Mouse (Mus musculus) heart, adult 2 months (tissue): ENCODE measurements around the gene Gm44511. TPM values are rescaled to one million over a fixed set of nuclear protein-coding genes. Genes with fewer than 3 reads are reported as not detected.
"Not testable (repeated sequence)": the region's sequence is repeated elsewhere in the genome, so short reads cannot be mapped to it uniquely, and the experiment has no call there.

Experiments used
- DNase-seq, 2 experiments: peaks; one replicate each; pipeline ENCODE4 v3.0.0; 2021
- H3K27ac ChIP-seq: fragments of 200-600 bp; 2 replicates; pipeline ENCODE4 v1.8.1; 2022
- H3K27me3 ChIP-seq: fragments of 200-500 bp; 2 replicates; pipeline ENCODE4 v1.6.1; 2012; ENCODE audit warnings: mild to moderate bottlenecking, low read length, inconsistent platforms, mixed read lengths; ENCODE audit not compliant: control insufficient read depth, insufficient read depth
- H3K36me3 ChIP-seq: fragments of 200-500 bp; 2 replicates; pipeline ENCODE4 v1.6.1; 2012; ENCODE audit warnings: low read length, inconsistent platforms; ENCODE audit not compliant: control insufficient read depth, insufficient read depth
- H3K4me1 ChIP-seq: fragments of 200-500 bp; 2 replicates; pipeline ENCODE4 v1.6.1; 2011; ENCODE audit warnings: low read length; ENCODE audit not compliant: control insufficient read depth, insufficient read depth
- H3K4me3 ChIP-seq: fragments of 200-600 bp; 2 replicates; pipeline ENCODE4 v1.8.1; 2022
- H3K79me2 ChIP-seq: fragments of 200-500 bp; replicated peaks from 2 replicates; pipeline ENCODE4 v1.6.1; 2012; ENCODE audit warnings: mild to moderate bottlenecking, inconsistent platforms, low read length, moderate library complexity, mixed read lengths; ENCODE audit not compliant: control insufficient read depth, insufficient read depth
- H3K9ac ChIP-seq: fragments of 200-500 bp; 2 replicates; pipeline ENCODE4 v1.6.1; 2012; ENCODE audit warnings: low read depth, mild to moderate bottlenecking, control low read depth, inconsistent platforms, low read length, mixed read lengths
- CTCF ChIP-seq: fragments of 200-600 bp; IDR thresholded peaks from 2 replicates; pipeline ENCODE4 v1.8.1; 2022; ENCODE audit warnings: antibody characterized with exemption, mild to moderate bottlenecking, moderate library complexity
- EP300 ChIP-seq: fragments of 200-500 bp; IDR thresholded peaks from 2 replicates; pipeline ENCODE4 v1.6.1; 2011; ENCODE audit warnings: low read depth, low read length, control low read depth; ENCODE audit not compliant: insufficient read depth
- POLR2A ChIP-seq: fragments of 200-500 bp; IDR thresholded peaks from 2 replicates; pipeline ENCODE4 v1.6.1; 2011; ENCODE audit warnings: mild to moderate bottlenecking, low read depth, low read length, control low read depth; ENCODE audit not compliant: insufficient read depth
- WGBS: fragments of 180-500 bp; shearing (Covaris S2); methylation state at CpG from one replicate; pipeline ENCODE4 v1.1.7; 2018; 5-methylcytosine and 5-hydroxymethylcytosine counted together
- intact Hi-C: fragments of 180-260 bp; cut with DNase I; formaldehyde crosslinking; loops from one replicate; pipeline ENCODE4 v1.15.1; 2025
- polyA plus RNA-seq: library from polyadenylated mRNA; depleted of rRNA; stranded (reverse); fragments of >200 nt; gene quantifications from 2 replicates; pipeline ENCODE4 v1.2.3, GENCODE M21; 2012
- total RNA-seq, 2 experiments: library from RNA; stranded (reverse); gene quantifications; 2 replicates each; pipeline ENCODE4 v1.2.3; 2021

The Gm44511 gene
- total and polyA plus RNA-seq, 3 experiments: 0.86 TPM; not detected in 2

GRCm38 (mm10) chr6:128799896-128800270, 26.2 kb downstream of the Gm44511 start:
- WGBS: 20% methylated on average over 7 of the region's 7 CpGs
- Histone ChIP-seq H3K4me1 (no peaks in the 10 kb centered on the region; the same call in 1 of the 2 replicates), H3K27me3 (no peaks in the 10 kb centered on the region), H3K9ac (no peak overlapping the region), H3K79me2 (no peaks in the 10 kb centered on the region), H3K36me3 (no peaks in the 10 kb centered on the region), H3K27ac (no peak overlapping the region), H3K4me3 (peak overlapping the region; percentile 72)
- intact Hi-C loops: no loop called here
- TF ChIP-seq CTCF (peak; percentile 1), EP300 (no peak)
- no peak for DNase-seq

- intact Hi-C loops: not testable (repeated sequence)
Observed at GRCm38 (mm10) chr6:128799144-128799895, 26.8 kb downstream of the Gm44511 start.

GRCm38 (mm10) chr6:128798772-128799143, 27.4 kb downstream of the Gm44511 start:
- Histone ChIP-seq H3K9ac (peak overlapping the region; percentile 73), H3K27ac (peak overlapping the region; percentile 85), H3K4me3 (peak overlapping the region; percentile 72)
- under 1% methylated on average over 20 of the region's 20 CpGs for WGBS
- H3K4me1 ChIP-seq, H3K36me3 ChIP-seq, H3K79me2 ChIP-seq, H3K27me3 ChIP-seq, intact Hi-C loops: not testable (repeated sequence)
- peak; percentile 80 to 86 for DNase-seq
- TF ChIP-seq EP300: 0 out of 2 replicates have a peak, but pooled peaks have one; percentile 41

More at GRCm38 (mm10) chr6:128799144-128799895, 26.8 kb downstream of the Gm44511 start:
- under 1% methylated on average over 49 of the region's 49 CpGs for WGBS
- Histone ChIP-seq H3K4me3 (peak overlapping the region; percentile 72), H3K27ac (peak overlapping the region; percentile 85), H3K9ac (peak overlapping the region; percentile 73)
- H3K27me3 ChIP-seq, H3K79me2 ChIP-seq, H3K4me1 ChIP-seq, H3K36me3 ChIP-seq: not testable (repeated sequence)
- peak; percentile 87 to 90 for DNase-seq
- TF ChIP-seq CTCF (peak; percentile 77), EP300 (peak; percentile 65), POLR2A (0 out of 2 replicates have a peak, but pooled peaks have one; percentile 33)

GRCm38 (mm10) chr6:128797936-128798771, 28.0 kb downstream of the Gm44511 start:
- Histone ChIP-seq H3K9ac (no peak overlapping the region), H3K27me3 (no peaks in the 10 kb centered on the region), H3K36me3 (no peaks in the 10 kb centered on the region), H3K4me3 (peak overlapping the region; percentile 72), H3K79me2 (no peaks in the 10 kb centered on the region), H3K27ac (no peak overlapping the region; the same call in 1 of the 2 replicates), H3K4me1 (no peaks in the 10 kb centered on the region; the same call in 1 of the 2 replicates)
- TF ChIP-seq EP300 (no peak), POLR2A (no peak), CTCF (no peak)
- intact Hi-C loops: no loop called here
- DNase-seq: peak; percentile 27 to 33
- WGBS: 21% methylated on average over 15 of the region's 15 CpGs

- H3K9ac ChIP-seq: no peak overlapping the region
- no peaks in the 10 kb centered on the region; the same call in 1 of the 2 replicates for H3K4me1 ChIP-seq
- no peaks in the 10 kb centered on the region for H3K36me3 ChIP-seq
- WGBS: 78% methylated on average over 12 of the region's 12 CpGs
- no peak for DNase-seq
- H3K27me3 ChIP-seq: no peaks in the 10 kb centered on the region
- H3K27ac ChIP-seq: no peak overlapping the region
- H3K79me2 ChIP-seq: no peaks in the 10 kb centered on the region
- no peak for TF ChIP-seq CTCF
- TF ChIP-seq POLR2A: no peak
- no peak for TF ChIP-seq EP300
- H3K4me3 ChIP-seq: peak overlapping the region; percentile 72; the same call in 1 of the 2 replicates
- intact Hi-C loops: no loop called here
Observed at GRCm38 (mm10) chr6:128797185-128797905, 28.8 kb downstream of the Gm44511 start.
